Mouse (Mus musculus) ES-Bruce4 (cell line): Measurements from ENCODE around the gene Galk2.

Experiments
- CTCF ChIP-seq: IDR thresholded peaks from one replicate; pipeline ENCODE4 v1.8.1; 2011; ENCODE audit warnings: low read depth, low read length
- EP300 ChIP-seq: IDR thresholded peaks from 2 replicates; pipeline ENCODE4 v1.6.1; 2011; ENCODE audit warnings: low read depth, low read length; ENCODE audit not compliant: insufficient read depth
- POLR2A ChIP-seq: IDR thresholded peaks from one replicate; pipeline ENCODE4 v1.8.1; 2011; ENCODE audit warnings: low read length; ENCODE audit not compliant: insufficient read depth

- TF ChIP-seq POLR2A (no peak), CTCF (no peak), EP300 (no peak)
Measured at GRCm38 (mm10) chr2:125907580-125908255, 48.8 kb downstream of the Galk2 start.
